Mouse (Mus musculus) layer of hippocampus, adult 2 months (tissue): ENCODE data around the gene Olfr46. TPM values are rescaled to one million over a fixed set of nuclear protein-coding genes. Genes with fewer than 3 reads are reported as not detected.
"Not testable (repeated sequence)": the region's sequence is repeated elsewhere in the genome, so short reads cannot be mapped to it uniquely, and the experiment has no call there.

Experiments used
- DNase-seq, 2 experiments: peaks; one replicate each; pipeline ENCODE4 v3.0.0; 2022; ENCODE audit warnings: low spot score in 2 of 2
- H3K27ac ChIP-seq: fragments of 200-600 bp; 2 replicates; pipeline ENCODE4 v1.8.1; 2022
- H3K4me3 ChIP-seq: fragments of 200-600 bp; 2 replicates; pipeline ENCODE4 v1.8.1; 2022; ENCODE audit warnings: mild to moderate bottlenecking
- CTCF ChIP-seq: fragments of 200-600 bp; conservative IDR thresholded peaks from 2 replicates; pipeline ENCODE4 v1.8.1; 2022; ENCODE audit warnings: antibody characterized with exemption, mild to moderate bottlenecking, moderate library complexity
- long read RNA-seq, 2 experiments: library from polyadenylated mRNA; stranded (forward); transcript quantifications; one replicate each; pipeline ENCODE4 v2.0.0; 2021; ENCODE audit warnings: borderline mapping rate in 2 of 2
- total RNA-seq, 2 experiments: library from RNA; stranded (reverse); gene quantifications; 2 replicates each; pipeline ENCODE4 v1.2.3; 2021

The Olfr46 gene
- under 1 TPM; 0.31 to 0.37 TPM for total RNA-seq
- long read RNA-seq, experiment 1 = 0 reads
- long read RNA-seq, experiment 2 = 0 reads

DNA sequence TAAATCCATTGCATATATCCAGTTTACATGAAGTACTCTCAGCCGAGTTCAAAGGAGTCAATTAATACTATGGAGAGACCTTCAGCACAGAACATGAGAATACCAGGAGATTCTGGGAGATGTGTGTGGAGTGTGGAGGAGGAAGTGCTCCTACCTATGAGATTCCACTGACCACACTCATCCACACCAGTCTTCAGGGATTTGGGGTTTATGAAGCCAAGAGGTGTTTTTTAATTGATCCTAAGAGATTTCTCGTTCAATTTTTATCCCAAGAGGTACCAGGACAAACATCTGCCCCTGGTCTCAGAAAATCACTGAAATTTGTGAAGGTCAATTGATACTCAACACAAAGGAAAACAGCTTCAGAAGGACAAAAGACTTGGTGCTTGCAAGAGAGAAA is at the start of gene Olfr46:
Gene Olfr46 (plus strand): TSS at position 301 of the 400 bp plus-strand sequence.
- DNase-seq, H3K4me3 ChIP-seq, H3K27ac ChIP-seq: not testable (repeated sequence)

GRCm38 (mm10) chr7:140567586-140567985 is 33.5 kb upstream of the Olfr46 start, which contains the start of gene Olfr538:
Olfr538 (plus strand) TSS chr7:140567886.
- Histone ChIP-seq H3K27ac (no peak within 1 kb of the TSS), H3K4me3 (no peak within 1 kb of the TSS)
- no peak for TF ChIP-seq CTCF
- no peak for DNase-seq

GRCm38 (mm10) chr7:140628670-140629069 is 27.6 kb downstream of the Olfr46 start, which contains the start of gene Olfr61:
Olfr61 (plus strand) TSS chr7:140628970.
- DNase-seq, H3K27ac ChIP-seq, H3K4me3 ChIP-seq: not testable (repeated sequence)

DNA sequence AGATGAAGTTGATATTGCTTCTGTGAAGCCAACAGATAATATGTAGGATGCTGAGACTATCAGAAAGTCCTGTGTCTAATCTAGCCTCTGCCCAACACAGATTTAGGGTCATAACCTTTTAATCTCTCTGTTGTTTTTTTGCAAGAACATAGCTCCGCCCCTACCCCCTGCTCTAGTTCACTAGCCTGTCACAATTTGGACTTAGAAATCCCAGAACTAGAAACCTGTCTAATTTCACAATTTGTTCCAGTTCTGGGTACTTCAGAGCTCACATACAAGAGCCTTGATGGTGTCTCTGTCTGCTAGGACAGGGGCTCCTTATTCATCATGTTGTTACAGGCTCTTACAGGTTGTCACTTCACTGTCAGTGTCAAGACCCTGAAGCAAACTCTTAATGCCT is 29.5 kb downstream of the Olfr46 start:
- no peak for DNase-seq
- no peak for TF ChIP-seq CTCF

GRCm38 (mm10) chr7:140646152-140646551 is 45.1 kb downstream of the Olfr46 start, which contains the start of gene Olfr53:
Olfr53 (plus strand) TSS chr7:140646452.
- no peak within 1 kb of the TSS for H3K4me3 ChIP-seq
- no peak for TF ChIP-seq CTCF
- no peak within 1 kb of the TSS for H3K27ac ChIP-seq
- DNase-seq = no peak

More for the DNA sequence above, 29.5 kb downstream of the Olfr46 start:
- H3K4me3 ChIP-seq = no peak overlapping the region
- no peak overlapping the region for H3K27ac ChIP-seq

- TF ChIP-seq CTCF = no peak
- Histone ChIP-seq H3K4me3 (no peak within 1 kb of the TSS), H3K27ac (no peak within 1 kb of the TSS)
- no peak for DNase-seq
Observed at GRCm38 (mm10) chr7:140659630-140660029, 58.6 kb downstream of the Olfr46 start, which contains the start of gene Olfr539. Olfr539 (plus strand) TSS chr7:140659930.

Other genes with a start within 250 kb of the Olfr46 start
- gene Olfr60, start 239.6 kb upstream of the Olfr46 start, total RNA-seq = not detected
- not detected for gene Olfr530, start 224.9 kb upstream of the Olfr46 start, total RNA-seq
- gene Olfr531, start 198.4 kb upstream of the Olfr46 start, total RNA-seq = not detected
- not detected for gene Olfr532, start 179.6 kb upstream of the Olfr46 start, total RNA-seq
- gene Olfr533, start 137.9 kb upstream of the Olfr46 start, total RNA-seq = not detected
- under 1 TPM; 0.20 to 0.25 TPM for gene Olfr535, start 117.1 kb upstream of the Olfr46 start, total RNA-seq
- not detected for gene Olfr536, start 93.9 kb upstream of the Olfr46 start, total RNA-seq
- under 1 TPM in 1 of 2 experiments, not detected in 1; 0.25 TPM for gene Olfr538, start 33.4 kb upstream of the Olfr46 start, total RNA-seq
- gene Olfr61, start 27.7 kb downstream of the Olfr46 start, total RNA-seq = under 1 TPM in 1 of 2 experiments, not detected in 1; 0.29 TPM
- gene Olfr53, start 45.2 kb downstream of the Olfr46 start, total RNA-seq = under 1 TPM in 1 of 2 experiments, not detected in 1; 0.34 TPM
- gene Olfr539, start 58.7 kb downstream of the Olfr46 start, total RNA-seq = under 1 TPM; 0.20 to 0.23 TPM
- under 1 TPM; 0.12 to 0.13 TPM for gene Olfr45, start 80.7 kb downstream of the Olfr46 start, total RNA-seq
- not detected for gene Olfr541, start 96.0 kb downstream of the Olfr46 start, total RNA-seq
- not detected for gene Cyp2e1, start 162.5 kb downstream of the Olfr46 start, total RNA-seq
- gene Syce1, start 186.6 kb downstream of the Olfr46 start, total RNA-seq = not detected
- gene Zfp941, start 220.9 kb downstream of the Olfr46 start, total RNA-seq = 10 to 100 TPM; 10.7 to 18.0 TPM
- gene Urah, start 233.7 kb downstream of the Olfr46 start, total RNA-seq = 1 to 10 TPM; 1.1 to 1.4 TPM
- gene Scgb1c1, start 244.3 kb downstream of the Olfr46 start, total RNA-seq = not detected
- gene Odf3, start 246.5 kb downstream of the Olfr46 start, total RNA-seq = not detected